Mouse (Mus musculus): Measurements from ENCODE around the gene Kdm1a.

The Kdm1a gene

GRCm38 (mm10) chr4:136602018-136602554 is 437 bp downstream of the Kdm1a start:
- peak; percentile 58 for DNase-seq (ENCODE audit: low spot score)

- peak; percentile 54 for DNase-seq (ENCODE audit: low spot score)
Observed at GRCm38 (mm10) chr4:136601476-136601875, 1.0 kb downstream of the Kdm1a start.

GRCm38 (mm10) chr4:136600536-136600935 is 2.0 kb downstream of the Kdm1a start:
- no peak for DNase-seq (ENCODE audit: low spot score)

- DNase-seq (ENCODE audit: low spot score), result no peak
Observed at GRCm38 (mm10) chr4:136599869-136600268, 2.7 kb downstream of the Kdm1a start.

- DNase-seq (ENCODE audit: low spot score), result no peak
Observed at GRCm38 (mm10) chr4:136598268-136598876, 4.2 kb downstream of the Kdm1a start.

GRCm38 (mm10) chr4:136595221-136595620 is 7.3 kb downstream of the Kdm1a start:
- no peak for DNase-seq (ENCODE audit: low spot score)

- DNase-seq (ENCODE audit: low spot score), result no peak
Observed at GRCm38 (mm10) chr4:136594006-136594405, 8.5 kb downstream of the Kdm1a start.

GRCm38 (mm10) chr4:136592111-136592510 is 10.4 kb downstream of the Kdm1a start:
- no peak for DNase-seq (ENCODE audit: low spot score)

- DNase-seq (ENCODE audit: low spot score), result no peak
Observed at GRCm38 (mm10) chr4:136588003-136588402, 14.5 kb downstream of the Kdm1a start.

GRCm38 (mm10) chr4:136587221-136587827 is 15.2 kb downstream of the Kdm1a start:
- DNase-seq (ENCODE audit: low spot score), result no peak

GRCm38 (mm10) chr4:136581885-136582284 is 20.6 kb downstream of the Kdm1a start:
- no peak for DNase-seq (ENCODE audit: low spot score)

GRCm38 (mm10) chr4:136569998-136570397 is 32.5 kb downstream of the Kdm1a start:
- no peak for DNase-seq (ENCODE audit: low spot score)

GRCm38 (mm10) chr4:136568629-136569028 is 33.9 kb downstream of the Kdm1a start:
- DNase-seq (ENCODE audit: low spot score), result no peak

GRCm38 (mm10) chr4:136562755-136563154 is 39.8 kb downstream of the Kdm1a start:
- no peak for DNase-seq (ENCODE audit: low spot score)

GRCm38 (mm10) chr4:136560270-136560991 is 42.1 kb downstream of the Kdm1a start:
- DNase-seq (ENCODE audit: low spot score), result no peak

GRCm38 (mm10) chr4:136559690-136560089 is 42.8 kb downstream of the Kdm1a start:
- DNase-seq (ENCODE audit: low spot score), result no peak

GRCm38 (mm10) chr4:136557638-136558037 is 44.9 kb downstream of the Kdm1a start:
- no peak for DNase-seq (ENCODE audit: low spot score)

- no peak for DNase-seq (ENCODE audit: low spot score)
Observed at GRCm38 (mm10) chr4:136553108-136553507, 49.4 kb downstream of the Kdm1a start.

GRCm38 (mm10) chr4:136548381-136548801 is 54.1 kb downstream of the Kdm1a start:
- DNase-seq (ENCODE audit: low spot score), result no peak

GRCm38 (mm10) chr4:136547721-136548120 is 54.8 kb downstream of the Kdm1a start:
- DNase-seq (ENCODE audit: low spot score), result no peak

- no peak for DNase-seq (ENCODE audit: low spot score)
Observed at GRCm38 (mm10) chr4:136546279-136547045, 56.1 kb downstream of the Kdm1a start.

- no peak for DNase-seq (ENCODE audit: low spot score)
Observed at GRCm38 (mm10) chr4:136545151-136545550, 57.4 kb downstream of the Kdm1a start.

All from retina, embryonic 14.5 days (tissue).